Mouse (Mus musculus) adrenal gland, postnatal 25 days (tissue): Measurements from ENCODE around the gene Tnf. TPM values are rescaled to one million over a fixed set of nuclear protein-coding genes. Genes with fewer than 3 reads are reported as not detected.
"Not testable (repeated sequence)": the region's sequence is repeated elsewhere in the genome, so short reads cannot be mapped to it uniquely, and the experiment has no call there.

Experiments
- DNase-seq: peaks from one replicate; pipeline ENCODE4 v3.0.0; 2021; ENCODE audit warnings: mixed read lengths
- total RNA-seq: library from RNA; stranded (reverse); gene quantifications from 2 replicates; pipeline ENCODE4 v1.2.3, GENCODE M21; 2021

Gene Tnf
- total RNA-seq, 1 experiment from 2014 or later, result 0.58 TPM

- not testable (repeated sequence) for DNase-seq
Measured at GRCm38 (mm10) chr17:35234090-35234489, 32.3 kb upstream of the Tnf start.

DNA sequence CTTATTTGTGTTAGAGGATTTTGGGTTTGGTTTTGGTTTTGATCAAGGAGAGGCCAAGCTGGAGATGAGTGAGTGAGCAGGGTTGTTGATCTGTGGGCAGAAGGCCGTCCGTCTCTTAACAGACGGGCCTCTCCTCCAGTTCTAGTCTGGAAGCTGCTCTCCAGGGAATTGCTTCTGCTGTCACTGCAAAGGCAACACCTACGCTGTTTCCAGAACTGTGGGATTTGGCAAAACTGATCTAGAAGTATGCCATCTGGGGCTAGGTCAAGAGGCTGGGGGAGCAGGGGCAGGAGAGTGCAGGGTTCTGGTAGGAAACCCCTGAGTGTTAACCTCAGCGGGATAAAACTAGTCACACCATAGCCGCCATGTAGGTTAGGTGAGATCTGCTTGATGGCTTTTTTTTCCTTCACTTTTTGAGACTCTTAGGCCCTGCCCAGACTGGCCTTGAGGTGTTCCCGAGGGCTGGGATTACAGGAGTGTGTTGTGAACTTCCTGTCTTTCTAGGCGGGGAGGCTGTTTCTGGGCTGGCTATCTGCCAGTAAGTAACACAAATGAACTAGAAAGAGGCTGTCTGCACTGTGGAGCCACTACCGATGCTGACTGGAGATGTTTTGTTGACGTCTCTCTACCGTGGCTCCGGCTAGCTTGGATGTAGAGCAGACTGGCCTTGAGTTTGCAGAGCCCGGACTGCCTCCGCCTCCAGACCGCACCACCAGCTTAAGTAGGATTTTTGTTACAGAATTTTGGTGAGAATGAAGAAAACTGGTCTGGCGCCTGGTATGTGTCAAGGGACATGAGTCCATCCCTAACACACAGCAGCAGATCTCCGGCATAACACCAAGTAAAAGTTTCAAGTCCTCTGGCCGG is 31.5 kb upstream of the Tnf start, which contains the start of gene Atp6v1g2:
Gene Atp6v1g2 (plus strand): TSS at position 547 of the 867 bp plus-strand sequence.
- DNase-seq, result no peak

GRCm38 (mm10) chr17:35232659-35233058 is 30.9 kb upstream of the Tnf start:
- no peak for DNase-seq

DNA sequence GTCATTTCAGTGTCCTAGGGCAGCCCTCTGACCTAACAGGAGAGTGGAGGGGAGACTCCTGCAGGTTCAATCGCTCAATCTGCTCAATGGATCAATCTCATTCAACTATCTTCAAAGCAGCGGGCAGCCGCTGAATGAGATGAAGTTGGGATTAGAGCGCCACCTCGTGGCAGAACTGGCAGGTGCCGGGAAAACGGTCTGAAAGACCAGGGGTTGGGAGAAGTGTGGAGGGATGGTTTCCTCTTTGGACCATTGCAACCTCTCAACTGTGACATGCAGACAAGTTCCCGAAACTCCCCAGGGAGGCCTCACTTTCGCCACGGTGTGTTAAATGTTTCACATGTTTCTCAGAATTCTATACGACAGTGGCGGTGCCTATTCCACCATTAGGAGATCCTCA is 30.2 kb upstream of the Tnf start:
- peak; percentile 89 for DNase-seq

- DNase-seq, result no peak
Measured at GRCm38 (mm10) chr17:35231022-35231421, 29.2 kb upstream of the Tnf start.

DNA sequence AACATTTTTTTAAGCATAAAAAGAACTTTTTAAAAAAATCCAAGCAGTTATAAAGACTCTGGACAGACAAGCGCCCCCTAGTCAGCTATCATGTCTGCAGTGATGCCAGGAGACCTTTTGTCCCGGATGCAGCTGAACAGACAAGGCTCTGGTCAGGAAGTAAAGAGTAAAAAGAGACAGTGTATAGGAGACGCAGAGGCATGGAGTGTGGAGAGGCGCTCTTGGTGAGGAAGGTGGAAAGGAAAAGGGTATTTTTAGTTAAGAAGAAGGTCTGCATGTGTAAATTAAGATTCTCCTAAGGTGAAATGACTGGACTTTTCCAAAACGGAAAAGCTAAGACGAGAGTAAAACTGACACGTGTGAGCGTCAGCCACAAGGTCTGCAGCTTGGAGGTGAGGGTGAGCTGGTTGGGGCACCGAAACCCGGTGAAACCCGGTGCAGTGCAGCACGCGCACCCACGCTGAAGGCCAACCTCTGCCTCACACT is 24.8 kb upstream of the Tnf start:
- DNase-seq, result no peak

GRCm38 (mm10) chr17:35225456-35225855 is 23.6 kb upstream of the Tnf start:
- DNase-seq, result no peak

GRCm38 (mm10) chr17:35224641-35225040 is 22.8 kb upstream of the Tnf start:
- no peak for DNase-seq

GRCm38 (mm10) chr17:35222299-35222698 is 20.5 kb upstream of the Tnf start:
- DNase-seq, result no peak

GRCm38 (mm10) chr17:35220156-35220952 is 18.5 kb upstream of the Tnf start, which contains the start of gene Gm16181:
Gene Gm16181 (plus strand): TSS chr17:35220834.
- DNase-seq, result no peak

DNA sequence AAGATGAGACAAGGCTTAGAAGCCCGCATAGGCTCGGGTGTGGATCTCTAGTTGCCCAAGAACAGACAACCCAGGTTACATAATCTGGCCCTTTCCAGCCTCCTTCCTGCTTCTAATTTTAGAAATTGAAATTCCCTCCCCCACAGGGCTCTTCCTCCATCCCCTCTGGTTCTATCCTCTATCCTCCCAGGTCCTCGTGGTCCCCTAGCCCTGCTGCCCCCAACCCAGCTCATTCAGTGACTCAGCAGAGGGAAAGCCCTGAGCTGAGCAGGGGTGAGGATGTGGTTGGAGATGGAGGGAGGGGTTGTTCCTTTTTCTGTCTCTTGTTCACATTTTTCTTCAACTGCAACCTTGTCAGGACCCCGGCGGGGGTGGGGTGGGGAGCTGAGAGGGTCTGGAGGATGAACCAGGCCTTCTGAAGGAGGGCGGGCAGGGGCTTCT is 17.8 kb upstream of the Tnf start:
- DNase-seq, result no peak

- no peak for DNase-seq
Measured at GRCm38 (mm10) chr17:35218516-35219193, 16.8 kb upstream of the Tnf start.

- no peak for DNase-seq
Measured at GRCm38 (mm10) chr17:35213071-35213470, 11.3 kb upstream of the Tnf start.

DNA sequence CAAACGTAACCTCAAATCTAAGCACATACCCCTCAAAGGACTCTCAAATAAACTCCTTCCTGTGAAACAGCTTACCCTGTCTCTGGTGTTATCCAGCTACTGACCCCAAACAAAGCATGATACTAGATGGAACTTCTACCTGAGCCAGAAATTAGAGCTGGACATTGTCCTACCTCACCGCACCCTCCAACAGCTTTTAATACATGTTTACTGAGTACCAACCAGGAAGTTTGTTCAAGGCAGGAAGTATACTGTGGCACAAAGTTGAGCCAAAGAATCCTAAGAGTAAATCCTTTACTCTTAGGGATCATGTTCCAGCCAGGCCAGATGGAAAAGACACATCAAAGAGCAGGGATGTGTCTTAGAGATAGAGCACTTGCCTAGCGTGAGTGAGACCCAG is 8.8 kb upstream of the Tnf start:
- no peak for DNase-seq

DNA sequence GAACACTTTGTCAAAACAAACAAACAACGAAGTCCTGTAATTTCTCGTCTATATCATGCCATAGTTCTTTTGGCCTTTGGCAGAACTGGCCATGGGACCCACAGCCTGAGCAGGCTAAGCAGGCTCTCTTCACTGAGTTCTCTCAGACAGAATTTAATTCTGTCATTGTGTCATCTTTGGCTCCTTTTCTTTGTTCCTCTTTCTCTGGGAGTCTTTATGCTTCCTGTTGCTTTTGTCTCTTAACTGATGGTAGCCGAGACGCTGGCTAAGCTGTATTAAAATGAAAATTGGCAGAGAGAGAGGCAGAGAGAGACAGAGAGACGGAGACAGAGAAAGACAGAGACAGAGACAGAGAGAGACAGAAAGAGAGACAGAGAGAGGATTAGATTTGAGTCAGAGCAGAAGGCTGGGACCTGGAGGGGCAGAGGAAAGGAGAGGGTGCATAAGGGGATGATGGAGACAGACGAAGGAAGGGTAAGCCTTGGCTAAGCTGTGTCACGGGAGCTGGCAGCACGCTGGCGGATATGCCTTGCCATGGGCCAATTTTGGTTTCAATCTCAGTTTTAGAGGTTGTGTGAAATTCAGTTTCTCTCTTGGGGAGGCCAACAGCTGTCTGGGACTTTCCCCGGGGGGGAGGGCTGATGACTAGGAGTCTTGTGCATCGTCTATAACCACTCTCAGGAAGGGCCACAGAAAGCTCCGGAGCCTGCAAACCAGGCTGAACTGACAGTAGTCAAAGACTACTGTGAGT is 8.2 kb upstream of the Tnf start:
- no peak for DNase-seq

- DNase-seq, result no peak
Measured at GRCm38 (mm10) chr17:35205380-35205769, 3.6 kb upstream of the Tnf start.

DNA sequence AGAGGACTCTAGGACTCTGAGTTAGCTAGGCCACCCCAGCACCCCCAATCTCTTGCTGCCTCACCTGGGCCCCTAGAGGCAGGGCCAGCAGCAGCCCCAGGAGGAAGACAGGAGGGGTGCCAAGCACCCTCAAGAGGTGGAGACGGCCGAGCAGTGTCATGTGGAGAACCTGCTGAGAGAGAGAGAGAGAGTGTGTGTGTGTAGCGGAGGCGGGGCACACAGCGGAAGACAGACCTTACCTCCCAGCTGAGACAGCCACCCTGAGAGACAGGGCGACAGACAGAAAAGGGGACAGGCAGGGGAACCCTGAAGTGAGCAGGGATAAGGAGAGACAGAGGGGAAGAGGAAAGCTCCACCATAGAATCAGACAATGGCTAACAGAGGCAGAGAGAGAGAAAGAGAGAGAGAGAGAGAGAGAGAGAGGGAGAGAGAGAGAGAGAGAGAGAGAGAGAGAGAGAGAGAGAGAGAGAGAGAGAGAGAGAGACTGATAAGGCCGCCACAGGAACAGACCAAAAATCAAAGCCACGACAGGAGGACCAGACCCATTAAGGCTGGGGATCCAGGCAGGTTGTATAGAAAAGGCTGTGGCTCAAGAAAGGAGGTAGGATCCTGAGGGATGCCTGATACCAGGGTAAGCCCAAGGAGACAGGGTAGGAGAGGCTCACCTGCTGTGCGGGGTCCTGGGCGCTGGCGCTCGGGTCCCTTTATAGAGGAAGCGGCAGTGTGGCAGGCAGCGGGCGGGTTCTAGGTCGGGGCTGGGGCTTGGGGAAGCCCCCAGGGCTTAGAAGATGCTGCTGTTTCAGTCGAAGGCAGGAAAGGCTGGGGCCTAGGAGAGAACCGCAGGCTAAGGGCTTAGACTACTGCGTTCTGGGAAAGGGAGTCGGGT is 2.9 kb upstream of the Tnf start, which contains the start of gene Lta:
Gene Lta (minus strand): TSS at position 858 of the 886 bp plus-strand sequence.
- DNase-seq, result no peak

- DNase-seq, result no peak
Measured at GRCm38 (mm10) chr17:35202442-35202841, 635 bp upstream of the Tnf start.

DNA sequence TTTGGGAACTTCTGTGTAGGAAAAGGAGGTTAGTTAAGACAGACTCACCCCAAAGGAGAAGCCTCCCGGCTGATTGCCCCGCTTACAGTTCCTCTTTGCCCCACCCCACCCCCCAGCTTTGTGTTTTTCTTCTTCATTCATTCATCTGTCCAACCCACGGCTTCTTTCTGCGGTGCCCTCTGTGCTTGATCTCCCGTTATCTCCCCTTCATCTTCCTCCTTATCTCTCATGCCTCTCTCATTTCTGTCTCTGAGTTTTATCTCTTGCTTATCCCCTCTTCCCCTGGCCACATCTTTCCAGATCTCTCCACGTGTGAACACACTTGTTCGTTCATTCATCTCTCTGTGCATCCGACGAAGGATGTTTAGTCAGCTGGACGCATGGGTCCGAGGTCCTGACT is 679 bp downstream of the Tnf start:
- DNase-seq, result no peak

DNA sequence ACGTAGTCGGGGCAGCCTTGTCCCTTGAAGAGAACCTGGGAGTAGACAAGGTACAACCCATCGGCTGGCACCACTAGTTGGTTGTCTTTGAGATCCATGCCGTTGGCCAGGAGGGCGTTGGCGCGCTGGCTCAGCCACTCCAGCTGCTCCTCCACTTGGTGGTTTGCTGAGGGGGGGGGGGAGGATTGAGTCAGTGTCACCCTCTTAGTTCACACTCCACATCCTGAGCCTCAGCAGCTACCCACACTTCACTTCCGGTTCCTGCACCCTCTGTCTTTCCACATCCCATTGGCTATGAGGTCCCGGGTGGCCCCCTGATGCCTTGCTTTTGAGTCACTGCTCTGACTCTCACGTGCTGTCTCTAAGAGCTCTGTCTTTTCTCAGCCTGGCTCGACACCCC is 1.4 kb downstream of the Tnf start:
- no peak for DNase-seq

DNA sequence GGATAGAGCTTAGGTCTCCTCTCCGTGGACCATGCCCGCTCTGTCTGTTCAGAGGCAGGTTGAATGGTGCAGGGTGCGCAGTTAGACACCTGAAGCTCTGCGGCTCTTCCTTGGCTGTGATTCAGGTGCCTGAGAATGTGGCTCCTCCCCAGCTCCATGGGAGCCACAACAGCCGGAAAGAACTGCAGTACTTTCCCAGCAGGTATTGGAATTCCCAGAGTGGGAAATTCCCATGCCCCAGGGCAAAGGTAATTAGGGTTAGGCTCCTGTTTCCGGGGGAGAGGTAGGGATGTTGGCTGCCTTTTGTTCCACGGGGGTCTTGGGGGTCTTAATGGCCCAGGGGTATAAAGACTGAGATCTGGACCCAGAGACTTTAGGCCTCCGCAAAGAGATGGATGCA is 2.9 kb downstream of the Tnf start:
- no peak for DNase-seq
